Mouse (Mus musculus) layer of hippocampus, postnatal 14 days (tissue): ENCODE measurements at regions not wholly inside any gene's neighbourhood (a gene's known extent, or its start where the extent isn't known, plus 50 kb on each side); places are given as distances from the start of the nearest gene placed in this dataset.

Experiments
- DNase-seq, 2 experiments: peaks; one replicate each; pipeline ENCODE4 v3.0.0; 2021 to 2022; ENCODE audit warnings: low spot score in 2 of 2, mixed read lengths in 1 of 2

GRCm38 (mm10) chr3:121618561-121618960, 52.0 kb upstream of the 4930432M17Rik start:
- no peak for DNase-seq

GRCm38 (mm10) chr3:121618161-121618560, 52.4 kb upstream of the 4930432M17Rik start:
- DNase-seq = no peak

- no peak for DNase-seq
Measured at GRCm38 (mm10) chr3:121617351-121617750, 53.2 kb upstream of the 4930432M17Rik start.

- DNase-seq = no peak
Measured at GRCm38 (mm10) chr3:121616075-121616474, 54.5 kb upstream of the 4930432M17Rik start.

GRCm38 (mm10) chr3:121614741-121615140, 55.8 kb upstream of the 4930432M17Rik start:
- no peak for DNase-seq

- no peak for DNase-seq
Measured at GRCm38 (mm10) chr3:121613224-121613623, 57.3 kb upstream of the 4930432M17Rik start.

GRCm38 (mm10) chr3:121609845-121610244, 60.7 kb upstream of the 4930432M17Rik start:
- no peak for DNase-seq

- no peak for DNase-seq
Measured at GRCm38 (mm10) chr3:121609090-121609489, 61.5 kb upstream of the 4930432M17Rik start.

GRCm38 (mm10) chr3:121604737-121605136, 65.8 kb upstream of the 4930432M17Rik start:
- no peak for DNase-seq

- peak in 1 of 2 experiments; percentile 44 for DNase-seq
Measured at GRCm38 (mm10) chr3:121604081-121604480, 66.5 kb upstream of the 4930432M17Rik start.

GRCm38 (mm10) chr3:121602826-121603370, 67.7 kb upstream of the 4930432M17Rik start:
- DNase-seq = no peak

- DNase-seq = no peak
Measured at GRCm38 (mm10) chr3:121602082-121602561, 68.4 kb upstream of the 4930432M17Rik start.

GRCm38 (mm10) chr3:121600841-121601240, 68.6 kb upstream of the Slc44a3 start:
- DNase-seq = no peak

- no peak for DNase-seq
Measured at GRCm38 (mm10) chr3:121600388-121600787, 68.2 kb upstream of the Slc44a3 start.

- DNase-seq = no peak
Measured at GRCm38 (mm10) chr3:121597988-121598387, 65.8 kb upstream of the Slc44a3 start.

GRCm38 (mm10) chr3:121597203-121597602, 65.0 kb upstream of the Slc44a3 start:
- DNase-seq = no peak

- DNase-seq = no peak
Measured at GRCm38 (mm10) chr3:121594580-121594979, 62.4 kb upstream of the Slc44a3 start.

GRCm38 (mm10) chr3:121593598-121594117, 61.5 kb upstream of the Slc44a3 start:
- DNase-seq = no peak

GRCm38 (mm10) chr3:121593143-121593542, 60.9 kb upstream of the Slc44a3 start:
- no peak for DNase-seq

GRCm38 (mm10) chr3:121589494-121589885, 57.3 kb upstream of the Slc44a3 start:
- DNase-seq = no peak

GRCm38 (mm10) chr3:121588737-121589493, 56.7 kb upstream of the Slc44a3 start:
- no peak for DNase-seq

GRCm38 (mm10) chr3:121585306-121585705, 53.1 kb upstream of the Slc44a3 start:
- DNase-seq = no peak
